Mouse (Mus musculus) neural tube, embryonic 15.5 days (tissue): ENCODE data around the gene Nlrc5. TPM values are rescaled to one million over a fixed set of nuclear protein-coding genes. Genes with fewer than 3 reads are reported as not detected.

ENCODE experiments used
- ATAC-seq: fragments of 200-750 bp; cut with Nextera tagmentation; 2 replicates; pipeline ENCODE4 v1.8.0; 2017; ENCODE audit warnings: mild to moderate bottlenecking, moderate TSS enrichment, moderate library complexity; ENCODE audit not compliant: low FRiP score
- H3K27ac ChIP-seq: fragments of 300-500 bp; sonication (generic); replicated peaks from 2 replicates; pipeline ENCODE4 v1.5.1; 2015; ENCODE audit warnings: mild to moderate bottlenecking, inconsistent platforms
- H3K27me3 ChIP-seq: fragments of 300-500 bp; sonication (generic); replicated peaks from 2 replicates; pipeline ENCODE4 v1.6.1; 2015; ENCODE audit warnings: inconsistent platforms
- H3K36me3 ChIP-seq: fragments of 300-500 bp; sonication (generic); 2 replicates; pipeline ENCODE4 v1.6.1; 2015; ENCODE audit warnings: inconsistent platforms
- H3K4me1 ChIP-seq: fragments of 300-500 bp; sonication (generic); 2 replicates; pipeline ENCODE4 v1.6.1; 2015; ENCODE audit warnings: inconsistent platforms
- H3K4me2 ChIP-seq: fragments of 300-500 bp; sonication (generic); 2 replicates; pipeline ENCODE4 v1.6.1; 2015; ENCODE audit warnings: inconsistent platforms, mild to moderate bottlenecking, moderate library complexity
- H3K4me3 ChIP-seq: fragments of 300-500 bp; sonication (generic); replicated peaks from 2 replicates; pipeline ENCODE4 v1.5.1; 2015; ENCODE audit warnings: mild to moderate bottlenecking, inconsistent platforms
- H3K9ac ChIP-seq: fragments of 300-500 bp; sonication (generic); replicated peaks from 2 replicates; pipeline ENCODE4 v1.6.1; 2015; ENCODE audit warnings: mild to moderate bottlenecking, inconsistent platforms
- H3K9me3 ChIP-seq: fragments of 300-500 bp; sonication (generic); replicated peaks from 2 replicates; pipeline ENCODE4 v1.6.1; 2016; ENCODE audit warnings: inconsistent platforms
- WGBS: fragments of 180-500 bp; shearing (Covaris S2); methylation state at CpG from one replicate; pipeline ENCODE4 v1.1.7; 2015; ENCODE audit warnings: mixed read lengths; 5-methylcytosine and 5-hydroxymethylcytosine counted together
- polyA plus RNA-seq: library from polyadenylated mRNA; unstranded; fragments of >200 nt; fragmentation: Nextera tagmentation; extraction: Ambion mirVana; gene quantifications from 2 replicates; pipeline ENCODE4 v1.2.1, GENCODE M21; 2015

Nlrc5 gene
- polyA plus RNA-seq, 1 experiment from 2014 or later, result 1.0 TPM

DNA sequence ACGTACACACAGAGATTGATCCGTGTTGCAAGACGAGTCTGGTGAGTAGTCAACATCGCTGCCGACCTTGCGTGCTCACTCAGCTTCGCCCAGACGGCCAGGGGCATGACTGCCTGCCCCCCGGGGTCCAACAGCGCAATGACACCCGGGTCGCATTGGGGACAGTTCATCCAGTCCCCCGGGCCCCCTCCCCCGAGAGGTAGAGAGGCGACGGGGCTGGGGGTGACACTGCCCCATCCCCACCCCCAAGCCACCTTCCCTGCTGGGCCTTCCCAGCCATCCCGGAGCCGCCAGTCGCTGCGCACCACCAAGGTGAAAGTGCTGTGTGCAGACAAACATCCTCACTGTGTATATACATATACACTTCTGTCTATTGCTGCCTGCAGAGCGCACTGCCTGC, 39.3 kb downstream of the Nlrc5 start:
- WGBS, result 80% methylated on average over 21 of the region's 21 CpGs
- Histone ChIP-seq H3K27me3 (no peaks in the 10 kb centered on the region), H3K36me3 (no peaks in the 10 kb centered on the region), H3K4me2 (no peak overlapping the region), H3K9me3 (no peaks in the 10 kb centered on the region), H3K4me1 (no peaks in the 10 kb centered on the region), H3K4me3 (no peak overlapping the region), H3K27ac (no peak overlapping the region), H3K9ac (no peak overlapping the region)
- no peak for ATAC-seq

DNA sequence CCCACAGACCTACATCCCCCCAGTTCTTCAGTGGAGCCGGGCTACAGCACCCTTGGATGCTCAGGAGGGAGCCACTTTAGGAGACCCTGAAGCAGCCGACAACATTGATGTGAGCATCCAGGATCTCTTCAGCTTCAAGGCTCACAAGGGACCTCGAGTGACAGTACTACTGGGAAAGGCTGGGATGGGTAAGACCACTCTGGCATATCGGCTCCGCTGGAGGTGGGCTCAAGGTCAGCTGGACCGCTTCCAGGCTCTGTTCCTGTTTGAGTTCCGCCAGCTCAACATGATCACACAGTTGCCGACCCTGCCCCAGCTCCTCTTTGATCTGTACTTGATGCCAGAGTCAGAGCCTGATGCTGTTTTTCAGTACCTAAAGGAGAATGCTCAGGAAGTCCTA, 41.6 kb downstream of the Nlrc5 start:
- no peak overlapping the region for H3K9ac ChIP-seq
- WGBS, result 86% methylated on average over 8 of the region's 8 CpGs
- H3K4me1 ChIP-seq, result no peaks in the 10 kb centered on the region

GRCm38 (mm10) chr8:94476846-94477245, 42.7 kb downstream of the Nlrc5 start:
- Histone ChIP-seq H3K9me3 (no peaks in the 10 kb centered on the region), H3K9ac (no peak overlapping the region), H3K4me3 (no peak overlapping the region), H3K27ac (no peak overlapping the region), H3K36me3 (no peaks in the 10 kb centered on the region), H3K27me3 (peaks cover 5% of the 10 kb centered on the region), H3K4me1 (no peaks in the 10 kb centered on the region), H3K4me2 (no peak overlapping the region)
- WGBS, result 90% methylated on average over 7 of the region's 7 CpGs
- no peak for ATAC-seq

More for the DNA sequence above, 41.6 kb downstream of the Nlrc5 start:
- no peak overlapping the region for H3K27ac ChIP-seq
- H3K4me2 ChIP-seq, result no peak overlapping the region
- H3K27me3 ChIP-seq, result peaks cover 5% of the 10 kb centered on the region
- H3K36me3 ChIP-seq, result no peaks in the 10 kb centered on the region
- H3K4me3 ChIP-seq, result no peak overlapping the region
- no peaks in the 10 kb centered on the region for H3K9me3 ChIP-seq
- no peak for ATAC-seq

GRCm38 (mm10) chr8:94482051-94482450, 47.9 kb downstream of the Nlrc5 start:
- Histone ChIP-seq H3K4me1 (no peaks in the 10 kb centered on the region), H3K9ac (no peak overlapping the region), H3K27me3 (peaks cover 17% of the 10 kb centered on the region), H3K4me2 (no peak overlapping the region), H3K9me3 (no peaks in the 10 kb centered on the region), H3K4me3 (no peak overlapping the region), H3K27ac (no peak overlapping the region), H3K36me3 (no peaks in the 10 kb centered on the region)
- WGBS, result 16% methylated on average over 6 of the region's 6 CpGs
- no peak for ATAC-seq

GRCm38 (mm10) chr8:94485288-94485687, 51.1 kb downstream of the Nlrc5 start:
- ATAC-seq, result no peak
- 82% methylated on average over 3 of the region's 3 CpGs for WGBS
- H3K4me2 ChIP-seq, result no peak overlapping the region
- no peak overlapping the region for H3K9ac ChIP-seq
- no peaks in the 10 kb centered on the region for H3K4me1 ChIP-seq
- peaks cover 12% of the 10 kb centered on the region; the same call in 1 of the 2 replicates for H3K27me3 ChIP-seq
- no peak overlapping the region for H3K4me3 ChIP-seq
- no peaks in the 10 kb centered on the region for H3K9me3 ChIP-seq
- H3K36me3 ChIP-seq, result no peaks in the 10 kb centered on the region
- H3K27ac ChIP-seq, result no peak overlapping the region

DNA sequence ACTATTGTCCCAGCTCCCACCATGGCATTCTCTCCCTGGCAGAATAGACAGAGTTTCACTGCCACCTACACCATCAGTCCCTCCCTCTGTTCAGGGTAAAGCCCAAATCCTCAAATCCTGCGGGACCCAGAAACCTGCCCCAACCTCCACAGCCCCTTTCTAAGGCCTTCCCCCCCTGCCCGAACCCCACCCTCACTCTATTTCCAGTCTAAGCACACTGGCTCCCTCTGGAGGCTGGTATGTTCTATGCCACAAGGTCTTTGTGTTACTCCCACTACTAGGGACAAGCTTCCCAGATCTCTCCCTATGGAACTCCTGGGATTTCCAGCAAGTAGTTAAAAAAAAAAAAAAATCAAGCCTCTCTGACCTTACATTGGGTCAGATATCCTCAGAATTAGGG, 51.7 kb downstream of the Nlrc5 start:
- Histone ChIP-seq H3K9ac (no peak overlapping the region), H3K27me3 (peaks cover 12% of the 10 kb centered on the region; the same call in 1 of the 2 replicates), H3K4me2 (no peak overlapping the region), H3K4me3 (no peak overlapping the region), H3K27ac (no peak overlapping the region), H3K9me3 (no peaks in the 10 kb centered on the region), H3K36me3 (no peaks in the 10 kb centered on the region), H3K4me1 (no peaks in the 10 kb centered on the region)
- ATAC-seq, result no peak
- WGBS, result 31% methylated on average over 2 of the region's 2 CpGs

DNA sequence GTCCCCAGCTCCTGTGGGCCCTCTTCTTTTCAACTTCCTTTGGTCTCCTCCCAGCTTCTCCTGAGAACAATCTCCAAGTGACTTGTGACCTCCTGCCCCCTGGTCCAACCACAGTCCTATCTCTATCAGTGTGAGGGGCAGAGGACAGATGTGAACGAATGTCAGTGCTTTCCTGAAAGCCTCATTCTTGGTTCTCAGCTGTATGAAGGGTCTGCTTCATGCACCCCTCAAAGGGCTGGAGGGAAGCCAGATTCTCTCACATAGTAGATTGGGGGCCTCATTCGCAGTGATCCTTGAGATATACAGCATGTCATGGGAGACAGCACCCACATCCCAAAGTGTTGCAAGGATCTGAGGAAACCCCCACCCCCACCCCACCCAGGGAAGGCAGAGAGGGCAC, 53.9 kb downstream of the Nlrc5 start:
- no peak for ATAC-seq
- Histone ChIP-seq H3K27ac (no peak overlapping the region), H3K9me3 (no peaks in the 10 kb centered on the region), H3K9ac (no peak overlapping the region), H3K27me3 (peaks cover 7% of the 10 kb centered on the region; the same call in 1 of the 2 replicates), H3K4me1 (peaks cover 11% of the 10 kb centered on the region), H3K4me2 (no peak overlapping the region), H3K36me3 (no peaks in the 10 kb centered on the region), H3K4me3 (no peak overlapping the region)
- 78% methylated on average over 2 of the region's 2 CpGs for WGBS

DNA sequence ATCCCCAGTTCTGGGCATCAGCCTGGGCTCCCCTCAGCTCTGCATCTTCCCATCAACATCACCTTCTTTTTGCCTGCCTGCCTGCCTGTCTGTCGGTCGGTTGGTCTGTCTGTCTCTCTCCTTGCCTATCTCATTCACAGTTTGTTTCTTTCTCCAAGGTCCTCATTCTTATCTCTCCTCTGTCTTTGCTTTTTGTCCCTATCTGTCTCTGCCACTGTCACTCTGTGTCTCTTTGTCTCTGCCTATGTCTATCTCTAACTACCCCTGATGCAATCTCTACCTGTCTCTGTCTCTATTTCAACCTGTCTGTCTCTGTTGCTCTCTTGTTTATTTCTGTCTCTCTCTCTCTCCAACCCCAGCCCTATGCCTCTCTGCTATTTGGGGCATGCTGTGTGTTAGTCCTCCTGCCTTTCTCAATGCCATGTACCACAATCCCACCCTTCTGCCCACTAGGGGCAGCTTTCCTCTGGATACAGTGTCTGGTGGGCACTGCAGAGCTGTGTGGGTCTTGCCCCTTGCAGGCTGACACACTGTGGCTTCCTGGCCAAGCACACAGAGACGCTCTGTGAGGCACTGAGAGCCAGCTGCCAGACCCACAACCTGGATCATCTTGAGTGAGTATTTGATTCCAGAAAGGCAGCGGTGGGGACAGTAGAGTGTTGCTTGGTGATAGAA, 55.8 kb downstream of the Nlrc5 start:
- ATAC-seq, result no peak
- Histone ChIP-seq H3K9me3 (no peaks in the 10 kb centered on the region), H3K27me3 (no peaks in the 10 kb centered on the region), H3K4me2 (no peak overlapping the region), H3K27ac (no peak overlapping the region), H3K36me3 (no peaks in the 10 kb centered on the region), H3K9ac (no peak overlapping the region), H3K4me3 (no peak overlapping the region), H3K4me1 (peaks cover 11% of the 10 kb centered on the region)
- 74% methylated on average over 4 of the region's 4 CpGs for WGBS

- Histone ChIP-seq H3K27me3 (no peaks in the 10 kb centered on the region), H3K9me3 (no peaks in the 10 kb centered on the region), H3K9ac (peak overlapping the region; percentile 47), H3K36me3 (no peaks in the 10 kb centered on the region), H3K27ac (no peak overlapping the region; the same call in 1 of the 2 replicates), H3K4me1 (peaks cover 11% of the 10 kb centered on the region), H3K4me2 (peak overlapping the region; percentile 71), H3K4me3 (peak overlapping the region; percentile 32)
- WGBS, result 5% methylated on average over 15 of the region's 15 CpGs
- ATAC-seq, result peak; percentile 93
These were observed 58.0 kb downstream of the Nlrc5 start for GRCm38 (mm10) chr8:94492021-94492681.

GRCm38 (mm10) chr8:94493240-94493639, 59.1 kb downstream of the Nlrc5 start:
- Histone ChIP-seq H3K9ac (no peak overlapping the region), H3K4me2 (no peak overlapping the region), H3K4me1 (peaks cover 11% of the 10 kb centered on the region), H3K36me3 (no peaks in the 10 kb centered on the region), H3K9me3 (no peaks in the 10 kb centered on the region), H3K27me3 (no peaks in the 10 kb centered on the region), H3K4me3 (no peak overlapping the region), H3K27ac (no peak overlapping the region)
- no peak for ATAC-seq
- WGBS, result 47% methylated on average over 1 of the region's 1 CpGs

- Histone ChIP-seq H3K9ac (no peak overlapping the region), H3K9me3 (no peaks in the 10 kb centered on the region), H3K36me3 (no peaks in the 10 kb centered on the region), H3K4me1 (no peaks in the 10 kb centered on the region), H3K4me2 (no peak overlapping the region), H3K4me3 (no peak overlapping the region), H3K27me3 (no peaks in the 10 kb centered on the region), H3K27ac (no peak overlapping the region)
- 66% methylated on average over 5 of the region's 5 CpGs for WGBS
- no peak for ATAC-seq
These were observed 81.5 kb downstream of the Nlrc5 start for GRCm38 (mm10) chr8:94515430-94516208.

DNA sequence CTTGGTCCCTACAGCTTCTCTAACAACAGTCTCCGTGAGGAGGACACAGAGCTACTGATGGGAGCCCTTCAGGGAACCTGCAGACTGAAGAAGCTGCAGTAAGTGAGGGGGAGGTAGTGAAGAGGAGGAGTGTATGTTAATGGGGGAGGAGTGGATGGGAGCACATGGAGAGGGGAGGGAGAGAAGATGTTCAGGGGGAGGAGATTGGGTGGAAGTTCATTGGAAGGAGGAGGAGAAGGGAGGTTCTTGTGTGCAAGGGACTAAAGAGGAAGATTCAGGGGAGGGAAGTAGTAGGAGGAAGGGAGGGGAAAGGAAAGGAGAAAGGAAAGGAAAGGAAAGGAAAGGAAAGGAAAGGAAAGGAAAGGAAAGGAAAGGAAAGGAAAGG, 82.0 kb downstream of the Nlrc5 start:
- Histone ChIP-seq H3K4me1 (no peaks in the 10 kb centered on the region), H3K9ac (no peak overlapping the region), H3K36me3 (no peaks in the 10 kb centered on the region), H3K4me3 (no peak overlapping the region), H3K9me3 (no peaks in the 10 kb centered on the region), H3K27ac (no peak overlapping the region), H3K4me2 (no peak overlapping the region), H3K27me3 (no peaks in the 10 kb centered on the region)
- ATAC-seq, result no peak
- 24% methylated on average over 1 of the region's 1 CpGs for WGBS
